Mouse (Mus musculus) MEL (cell line): ENCODE measurements at regions not wholly inside any gene's neighbourhood (a gene's known extent, or its start where the extent isn't known, plus 50 kb on each side); places are given as distances from the start of the nearest gene placed in this dataset.

Experiments used
- DNase-seq: peaks from one replicate; pipeline ENCODE4 v3.0.0; 2011; ENCODE audit warnings: low read depth, low spot score
- H3K27ac ChIP-seq: 2 replicates; pipeline ENCODE4 v1.5.1; 2012; ENCODE audit warnings: low read depth, mild to moderate bottlenecking, control low read depth, low read length, moderate library complexity; ENCODE audit not compliant: control insufficient read depth
- H3K27me3 ChIP-seq, 2 experiments: fragments of 150-350 bp in 1 of 2; sonication (generic) in 1 of 2; 2 replicates each; pipeline ENCODE4 v1.6.1; 2012; ENCODE audit warnings: low read length in 2 of 2, mild to moderate bottlenecking in 2 of 2, improper control_type of control experiment in 1 of 2, moderate library complexity in 1 of 2; ENCODE audit not compliant: insufficient read depth in 2 of 2, control insufficient read depth in 1 of 2
- H3K36me3 ChIP-seq, 2 experiments: 2 replicates each; pipeline ENCODE4 v1.6.1; 2012 to 2014; ENCODE audit warnings: low read length in 2 of 2, improper control_type of control experiment in 1 of 2, inconsistent platforms in 1 of 2, mild to moderate bottlenecking in 1 of 2; ENCODE audit not compliant: insufficient read depth in 2 of 2, control insufficient read depth in 1 of 2
- H3K4me1 ChIP-seq, 2 experiments: fragments of 150-350 bp in 1 of 2; sonication (generic) in 1 of 2; 2 replicates each; pipeline ENCODE4 v1.6.1; 2012; ENCODE audit warnings: low read length in 2 of 2, improper control_type of control experiment in 1 of 2, mild to moderate bottlenecking in 1 of 2; ENCODE audit not compliant: insufficient read depth in 2 of 2, control insufficient read depth in 1 of 2
- H3K4me3 ChIP-seq, 2 experiments: fragments of 150-350 bp in 1 of 2; sonication (generic) in 1 of 2; 2 replicates each; pipeline ENCODE4 v1.5.1; 2012; ENCODE audit warnings: low read depth in 2 of 2, low read length in 2 of 2, mild to moderate bottlenecking in 2 of 2, moderate library complexity in 2 of 2, control low read depth in 1 of 2, improper control_type of control experiment in 1 of 2; ENCODE audit not compliant: control insufficient read depth in 1 of 2, insufficient read depth in 1 of 2
- H3K79me2 ChIP-seq: 2 replicates; pipeline ENCODE4 v1.6.1; 2012; ENCODE audit warnings: mild to moderate bottlenecking, low read length, moderate library complexity; ENCODE audit not compliant: control insufficient read depth, poor library complexity, insufficient read depth
- H3K9ac ChIP-seq: 2 replicates; pipeline ENCODE4 v1.6.1; 2012; ENCODE audit warnings: low read depth, mild to moderate bottlenecking, control low read depth, low read length, moderate library complexity; ENCODE audit not compliant: control insufficient read depth, poor library complexity, severe bottlenecking
- H3K9me3 ChIP-seq: fragments of 150-350 bp; sonication (generic); replicated peaks from 2 replicates; pipeline ENCODE4 v1.6.1; 2012; ENCODE audit warnings: mild to moderate bottlenecking, low read length, improper control_type of control experiment, moderate library complexity; ENCODE audit not compliant: insufficient read depth
- CHD2 ChIP-seq: IDR thresholded peaks from 2 replicates; pipeline ENCODE4 v1.6.1; 2011; ENCODE audit warnings: low read length, improper control_type of control experiment
- CTCF ChIP-seq, 3 experiments: IDR thresholded peaks in 2 of 3; conservative IDR thresholded peaks in 1 of 3; 2 replicates each; pipeline ENCODE4 v1.5.1; 2011 to 2012; ENCODE audit warnings: low read length in 3 of 3, low read depth in 2 of 3, mild to moderate bottlenecking in 2 of 3, improper control_type of control experiment in 1 of 3, inconsistent platforms in 1 of 3, mixed read lengths in 1 of 3, moderate library complexity in 1 of 3; ENCODE audit not compliant: control insufficient read depth in 1 of 3, insufficient read depth in 1 of 3, poor library complexity in 1 of 3, severe bottlenecking in 1 of 3
- ELF1 ChIP-seq: IDR thresholded peaks from 2 replicates; pipeline ENCODE4 v1.6.1; 2014; ENCODE audit warnings: low read depth, mild to moderate bottlenecking, inconsistent platforms, low read length, improper control_type of control experiment, moderate library complexity
- ETS1 ChIP-seq: IDR thresholded peaks from 2 replicates; pipeline ENCODE4 v1.6.1; 2012; ENCODE audit warnings: low read depth, mild to moderate bottlenecking, inconsistent platforms, low read length, improper control_type of control experiment, moderate library complexity
- GABPA ChIP-seq: IDR thresholded peaks from 2 replicates; pipeline ENCODE4 v1.6.1; 2012; ENCODE audit warnings: low read depth, mild to moderate bottlenecking, inconsistent platforms, low read length, improper control_type of control experiment, moderate library complexity
- GATA1 ChIP-seq: IDR thresholded peaks from 2 replicates; pipeline ENCODE4 v1.6.1; 2011; ENCODE audit warnings: low read depth, low read length, improper control_type of control experiment
- JUND ChIP-seq: IDR thresholded peaks from 2 replicates; pipeline ENCODE4 v1.6.1; 2011; ENCODE audit warnings: low read depth, mild to moderate bottlenecking, improper control_type of control experiment, low read length
- MAX ChIP-seq: IDR thresholded peaks from 2 replicates; pipeline ENCODE4 v1.6.1; 2011; ENCODE audit warnings: low read length, improper control_type of control experiment
- MAZ ChIP-seq: IDR thresholded peaks from 2 replicates; pipeline ENCODE4 v1.6.1; 2012; ENCODE audit warnings: low read depth, mild to moderate bottlenecking, inconsistent platforms, low read length, improper control_type of control experiment
- MXI1 ChIP-seq: IDR thresholded peaks from 2 replicates; pipeline ENCODE4 v1.6.1; 2011; ENCODE audit warnings: mild to moderate bottlenecking, low read depth, low read length, improper control_type of control experiment
- NELFE ChIP-seq: IDR thresholded peaks from 2 replicates; pipeline ENCODE4 v1.6.1; 2011; ENCODE audit warnings: low read depth, low read length, improper control_type of control experiment
- NRF1 ChIP-seq: IDR thresholded peaks from 2 replicates; pipeline ENCODE4 v1.6.1; 2014; ENCODE audit warnings: low read depth, mild to moderate bottlenecking, inconsistent platforms, low read length, improper control_type of control experiment, moderate library complexity; ENCODE audit not compliant: poor library complexity, insufficient read depth, severe bottlenecking
- RAD21 ChIP-seq: IDR thresholded peaks from 2 replicates; pipeline ENCODE4 v1.6.1; 2011; ENCODE audit warnings: mild to moderate bottlenecking, low read depth, low read length, improper control_type of control experiment
- RCOR1 ChIP-seq: IDR thresholded peaks from 2 replicates; pipeline ENCODE4 v1.6.1; 2012; ENCODE audit warnings: low read depth, mild to moderate bottlenecking, inconsistent platforms, low read length, improper control_type of control experiment
- TCF12 ChIP-seq: IDR thresholded peaks from 2 replicates; pipeline ENCODE4 v1.6.1; 2014; ENCODE audit warnings: low read depth, mild to moderate bottlenecking, inconsistent platforms, low read length, improper control_type of control experiment, moderate library complexity
- ZKSCAN1 ChIP-seq: IDR thresholded peaks from 2 replicates; pipeline ENCODE4 v1.6.1; 2012; ENCODE audit warnings: low read depth, mild to moderate bottlenecking, inconsistent platforms, low read length, improper control_type of control experiment, moderate library complexity
- ZMIZ1 ChIP-seq: IDR thresholded peaks from 2 replicates; pipeline ENCODE4 v1.6.1; 2012; ENCODE audit warnings: low read depth, mild to moderate bottlenecking, inconsistent platforms, low read length, improper control_type of control experiment, moderate library complexity
- ZNF384 ChIP-seq: IDR thresholded peaks from 2 replicates; pipeline ENCODE4 v1.6.1; 2012; ENCODE audit warnings: low read depth, mild to moderate bottlenecking, inconsistent platforms, low read length, improper control_type of control experiment

DNA sequence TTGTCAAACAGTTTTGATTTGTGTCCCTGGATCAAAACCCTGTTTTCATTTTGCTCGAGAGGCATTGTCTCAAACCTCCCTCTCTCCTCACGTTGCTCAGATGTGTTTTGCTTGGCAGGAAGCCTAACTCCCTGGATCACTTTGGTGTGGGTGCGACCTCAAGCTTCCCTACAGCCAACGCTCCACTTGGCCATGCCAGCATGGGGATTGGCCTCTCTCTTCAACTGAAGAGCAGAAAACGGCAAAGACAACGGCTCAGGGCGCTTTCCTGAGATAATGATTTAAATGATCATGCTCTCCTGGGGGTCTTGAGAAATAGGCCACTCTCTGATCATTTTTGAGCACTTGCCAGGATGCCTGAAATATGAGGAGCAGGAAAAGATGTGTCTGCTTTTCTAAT, 730.1 kb downstream of the Slc4a3 start:
- Histone ChIP-seq H3K36me3 (no peaks in the 10 kb centered on the region), H3K4me1 (no peaks in the 10 kb centered on the region), H3K27ac (no peak overlapping the region), H3K4me3 (no peak overlapping the region), H3K9me3 (no peaks in the 10 kb centered on the region), H3K27me3 (no peaks in the 10 kb centered on the region), H3K9ac (no peak overlapping the region), H3K79me2 (no peaks in the 10 kb centered on the region)
- TF ChIP-seq ETS1 (no peak), MAZ (no peak), ELF1 (no peak), GATA1 (no peak), RCOR1 (no peak), ZMIZ1 (no peak), ZKSCAN1 (no peak), JUND (no peak), NELFE (no peak), CTCF (IDR thresholded peaks at IDR 0.05 in 2 of 3, conservative IDR thresholded peaks at IDR 0.05 in 1 of 3; ENCODE audit: control insufficient read depth in 1 of 3, insufficient read depth in 1 of 3, low read depth in 2 of 3, low read length in 3 of 3, poor library complexity in 1 of 3, severe bottlenecking in 1 of 3) (no peak), GABPA (no peak), NRF1 (no peak), TCF12 (no peak), ZNF384 (no peak), CHD2 (no peak), MXI1 (no peak), RAD21 (no peak), MAX (no peak)
- no peak for DNase-seq

DNA sequence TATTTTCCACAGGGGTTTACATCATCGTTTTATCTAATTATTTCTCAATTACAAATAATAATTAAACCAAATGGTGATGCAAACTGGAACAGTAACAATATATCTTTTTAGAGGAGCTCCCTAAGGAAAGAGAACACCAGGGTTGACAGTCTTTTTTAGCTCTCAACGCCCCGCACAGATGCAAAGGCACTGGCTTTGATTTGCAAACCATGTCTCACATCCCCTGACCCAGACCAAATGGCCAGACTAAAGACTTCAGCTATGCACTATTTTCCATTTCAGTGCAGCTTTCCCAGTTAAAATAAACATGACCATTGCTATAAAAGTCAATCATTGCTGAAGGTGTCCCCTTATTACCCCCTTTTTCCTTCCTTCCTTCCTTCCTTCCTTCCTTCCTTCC, 730.6 kb downstream of the Slc4a3 start:
- no peaks in the 10 kb centered on the region for H3K27me3 ChIP-seq
- no peak overlapping the region for H3K9ac ChIP-seq
- no peak for TF ChIP-seq CTCF (IDR thresholded peaks at IDR 0.05 in 2 of 3, conservative IDR thresholded peaks at IDR 0.05 in 1 of 3; ENCODE audit: control insufficient read depth in 1 of 3, insufficient read depth in 1 of 3, low read depth in 2 of 3, low read length in 3 of 3, poor library complexity in 1 of 3, severe bottlenecking in 1 of 3)
- TF ChIP-seq, all 39 proteins: peak for 0
- Histone ChIP-seq H3K36me3 (no peaks in the 10 kb centered on the region), H3K27ac (no peak overlapping the region), H3K9me3 (no peaks in the 10 kb centered on the region), H3K79me2 (no peaks in the 10 kb centered on the region), H3K4me3 (no peak overlapping the region), H3K4me1 (no peaks in the 10 kb centered on the region)
- DNase-seq: no peak
